Mouse (Mus musculus): Measurements from ENCODE around the gene 4930432K21Rik.

- TF ChIP-seq EP300 (IDR thresholded peaks at IDR 0.05; ENCODE audit: insufficient read depth, low read depth, low read length) (no peak), POLR2A (IDR thresholded peaks at IDR 0.05; ENCODE audit: insufficient read depth, low read depth, low read length) (no peak)
Measured at GRCm38 (mm10) chr8:84177405-84177804, 29.6 kb downstream of the 4930432K21Rik start.
